Comparison of ENCODE assay signal across 9 mouse cellular contexts in the genomic region with DNA sequence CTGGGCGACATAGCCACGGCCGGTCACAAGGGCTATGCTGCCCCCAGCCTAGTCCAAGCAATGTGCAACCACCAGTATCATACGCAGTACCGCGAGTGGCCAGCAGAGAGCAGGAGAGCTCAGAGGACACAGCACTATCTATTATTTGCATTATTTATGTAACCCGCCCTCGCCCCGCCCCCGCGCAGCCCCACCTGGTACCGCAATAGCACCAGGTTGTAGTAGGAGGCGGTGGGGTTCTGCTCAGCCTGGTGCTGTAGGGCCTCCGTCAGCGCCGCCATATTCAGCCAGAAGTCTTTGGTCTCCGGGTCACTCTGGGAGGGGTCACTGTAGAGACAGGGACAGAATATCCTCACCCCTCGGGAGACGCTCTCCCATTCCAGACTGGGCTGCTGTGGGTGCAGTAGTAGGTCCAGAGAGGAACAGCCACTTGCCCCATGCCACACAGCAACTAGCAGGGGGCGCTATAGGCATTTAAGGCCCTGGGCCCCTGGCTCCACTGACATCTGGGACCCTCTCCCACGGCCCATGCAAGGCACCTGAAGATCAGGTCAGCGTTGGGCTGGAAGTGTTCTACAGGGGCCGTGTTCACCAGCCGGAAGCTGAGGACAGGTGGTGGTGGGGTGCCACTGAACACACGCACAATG. TPM values are rescaled to one million over a fixed set of nuclear protein-coding genes. Genes with fewer than 3 reads are reported as not detected.
A peak's percentile ranks its signal among the peaks of the same experiment; 100 is the strongest.
DNase-seq lines count a peak whose midpoint lies in the region; ATAC-seq and TF ChIP-seq lines count a peak whose summit lies in the region.
"Had no signal": no experiment of that assay in that cellular context is flagged by ENCODE, and none has a peak within 500 bp of the region (broad histone marks: within the 10 kb centered on the region; RNA-seq: fewer than 3 reads in every experiment).

No protein-coding gene starts in this region.

- no peaks in the 10 kb centered on the region for H3K9me3 ChIP-seq in hindbrain, postnatal 0 days (ENCODE audit: low read length)

- no peak overlapping the region for H3K9ac ChIP-seq in hindbrain, postnatal 0 days (replicated peaks; ENCODE audit: low read length)

- TF ChIP-seq CTCF in Patski (IDR thresholded peaks at IDR 0.05) = no peak
- TF ChIP-seq CTCF in hindbrain, postnatal 0 days (IDR thresholded peaks at IDR 0.05; ENCODE audit: low read depth) = peak; percentile 87

- H3K4me1 ChIP-seq in hindbrain, postnatal 0 days (ENCODE audit: insufficient read depth, low read length) = peaks cover 8% of the 10 kb centered on the region; the same call in 1 of the 2 replicates

- H3K27ac ChIP-seq in hindbrain, postnatal 0 days = no peak overlapping the region

- peak; percentile 29 for ATAC-seq in Patski
- peak; percentile 83 for ATAC-seq in hindbrain, postnatal 0 days

- H3K4me2 ChIP-seq in hindbrain, postnatal 0 days (ENCODE audit: low read depth, low read length) = peak overlapping the region; percentile 44

- in situ Hi-C loops in Patski (cut with MboI; ENCODE audit: low pct_unique_long_range_greater_than_20kb) = no loop called here

- CTCF ChIA-PET in Patski (lab: Charles Lee) = interaction anchor here (0.6 to 2.3 kb wide), 5 partner anchors 11 to 45 kb away, joined by 3 to 9 read pairs (median 4); no protein-coding TSS in a partner anchor

- peaks cover 11% of the 10 kb centered on the region for H3K36me3 ChIP-seq in hindbrain, postnatal 0 days (ENCODE audit: insufficient read depth, low read length)

- H3K27me3 ChIP-seq in Patski = no peaks in the 10 kb centered on the region
- no peaks in the 10 kb centered on the region for H3K27me3 ChIP-seq in hindbrain, postnatal 0 days (ENCODE audit: insufficient read depth, low read length)

- no peak for DNase-seq in Patski (ENCODE audit: low read depth, low spot score)
- DNase-seq in cerebellum, postnatal 10 days = peak; percentile 96 to 98
- peak; percentile 66 to 84 for DNase-seq in frontal cortex, postnatal 14 days (ENCODE audit: low spot score in 2 of 2)
- peak; percentile 89 for DNase-seq in hindbrain, postnatal 0 days (ENCODE audit: low spot score)
- peak; percentile 84 to 91 for DNase-seq in left cerebral cortex, adult 18-20 months (ENCODE audit: low spot score in 2 of 2)
- peak; percentile 74 to 87 for DNase-seq in lung, postnatal 4 days
- DNase-seq in right cerebral cortex, adult 2 months (ENCODE audit: low spot score in 2 of 2) = peak; percentile 92 to 93
- DNase-seq in urinary bladder, postnatal 36 days (ENCODE audit: low spot score in 2 of 2) = peak; percentile 71 to 78

- POLR2A ChIA-PET in Patski (lab: Charles Lee) = no interaction called here

- 22% methylated on average over 25 of the region's 25 CpGs for WGBS in hindbrain, postnatal 0 days

- peak overlapping the region; percentile 14; the same call in 1 of the 2 replicates for H3K4me3 ChIP-seq in hindbrain, postnatal 0 days (ENCODE audit: low read length)
- H3K4me3 ChIP-seq: myocyte had no signal

RNA-seq across cellular contexts. Expression of a gene that starts 8.3 kb away (rescaled TPM):
- polyA plus RNA-seq in Patski (2021) = 1.4 TPM
- 0.42 and 0.50 TPM in 2 replicates for total RNA-seq in hindbrain, postnatal 0 days (2014; rRNA removed)
- 0.52 and 0.60 TPM in 2 replicates for polyA plus RNA-seq in hindbrain, postnatal 0 days (2015; fragmentation: Nextera tagmentation; extraction: Ambion mirVana)
- 1 to 10 TPM in 1 of 2 experiments, under 1 TPM in 1; 0.82 to 1.1 TPM for total RNA-seq in left cerebral cortex, adult 18-20 months (2021)

RNA-seq across cellular contexts. Expression of a gene that starts 15.6 kb away (rescaled TPM):
- polyA plus RNA-seq in Patski (2021) = 5.6 TPM
- total RNA-seq in hindbrain, postnatal 0 days (2014; rRNA removed) = 84.2 and 99.0 TPM in 2 replicates
- polyA plus RNA-seq in hindbrain, postnatal 0 days (2015; fragmentation: Nextera tagmentation; extraction: Ambion mirVana) = 62.2 and 65.8 TPM in 2 replicates
- 100 to 1,000 TPM; 155 to 167 TPM for total RNA-seq in left cerebral cortex, adult 18-20 months (2021)
- polyA plus RNA-seq: myocyte had no signal

RNA-seq across cellular contexts. Expression of a gene that starts 20.9 kb away (rescaled TPM):
- polyA plus RNA-seq in Patski (2021) = 8.8 TPM
- not detected in 2 replicates for total RNA-seq in hindbrain, postnatal 0 days (2014; rRNA removed)
- 1.7 and 3.4 TPM in 2 replicates for polyA plus RNA-seq in hindbrain, postnatal 0 days (2015; fragmentation: Nextera tagmentation; extraction: Ambion mirVana)
- total RNA-seq in left cerebral cortex, adult 18-20 months (2021) = under 1 TPM in 1 of 2 experiments, not detected in 1; 0.63 TPM

RNA-seq across cellular contexts. Expression of a gene that starts 33.8 kb away (rescaled TPM):
- polyA plus RNA-seq in Patski (2021) = 26.7 TPM
- 14.8 and 15.3 TPM in 2 replicates for total RNA-seq in hindbrain, postnatal 0 days (2014; rRNA removed)
- 7.3 and 7.4 TPM in 2 replicates for polyA plus RNA-seq in hindbrain, postnatal 0 days (2015; fragmentation: Nextera tagmentation; extraction: Ambion mirVana)
- 1 to 10 TPM; 4.8 to 5.0 TPM for total RNA-seq in left cerebral cortex, adult 18-20 months (2021)

RNA-seq across cellular contexts. Expression of a gene that starts 38.4 kb away (rescaled TPM):
- polyA plus RNA-seq in Patski (2021) = 2.5 TPM
- total RNA-seq in hindbrain, postnatal 0 days (2014; rRNA removed) = 81.4 and 89.1 TPM in 2 replicates
- polyA plus RNA-seq in hindbrain, postnatal 0 days (2015; fragmentation: Nextera tagmentation; extraction: Ambion mirVana) = 16.8 and 16.9 TPM in 2 replicates
- total RNA-seq in left cerebral cortex, adult 18-20 months (2021) = 100 to 1,000 TPM; 267 to 296 TPM
